Mouse (Mus musculus): ENCODE data around the gene Mgat4a. TPM values are rescaled to one million over a fixed set of nuclear protein-coding genes. Genes with fewer than 3 reads are reported as not detected.

The Mgat4a gene
- polyA plus RNA-seq (2012; rRNA removed; ENCODE audit: low replicate concordance) = 5.7 and 7.8 TPM in 2 replicates

GRCm38 (mm10) chr1:37540810-37541658, at the start of gene Mgat4a:
Gene Mgat4a, minus strand, starts transcription at chr1:37541016.

GRCm38 (mm10) chr1:37429366-37430296, 111.2 kb downstream of the Mgat4a start, which contains the start of the genes Coa5 and Unc50:
Gene Coa5, minus strand, starts transcription at chr1:37430103.
Gene Unc50, plus strand, starts transcription at chr1:37430139.

Other genes starting within 250 kb of the Mgat4a start
- 14.3 and 24.9 TPM in 2 replicates for gene Inpp4a, start 241.2 kb downstream of the Mgat4a start, polyA plus RNA-seq (2012; rRNA removed; ENCODE audit: low replicate concordance)
- 73.1 and 106 TPM in 2 replicates for gene Coa5, start 110.9 kb downstream of the Mgat4a start, polyA plus RNA-seq (2012; rRNA removed; ENCODE audit: low replicate concordance)
- 57.3 and 66.3 TPM in 2 replicates for gene Unc50, start 110.9 kb downstream of the Mgat4a start, polyA plus RNA-seq (2012; rRNA removed; ENCODE audit: low replicate concordance)
- gene 2010300C02Rik, start 179.1 kb upstream of the Mgat4a start, polyA plus RNA-seq (2012; rRNA removed; ENCODE audit: low replicate concordance) = 0.89 and 5.7 TPM in 2 replicates

Measured in subcutaneous adipose tissue, adult 2 months (tissue).